Mouse (Mus musculus): Measurements from ENCODE around the gene Hoxc13. TPM values are rescaled to one million over a fixed set of nuclear protein-coding genes. Genes with fewer than 3 reads are reported as not detected.

Gene Hoxc13
- polyA plus RNA-seq (2012; rRNA removed): not detected in 2 replicates

GRCm38 (mm10) chr15:102921053-102922011, at the start of gene Hoxc13:
TSS of gene Hoxc13 (plus strand) at chr15:102921103.

GRCm38 (mm10) chr15:102936279-102936972, 15.5 kb downstream of the Hoxc13 start, which contains the start of gene Hoxc12:
TSS of gene Hoxc12 (plus strand) at chr15:102936757.

GRCm38 (mm10) chr15:102954192-102955006, 33.5 kb downstream of the Hoxc13 start, which contains the start of gene Hoxc11:
TSS of gene Hoxc11 (plus strand) at chr15:102954427.

GRCm38 (mm10) chr15:102966776-102967311, 45.9 kb downstream of the Hoxc13 start, which contains the start of gene Hoxc10:
TSS of gene Hoxc10 (plus strand) at chr15:102966796.

GRCm38 (mm10) chr15:102967312-102967510, 46.3 kb downstream of the Hoxc13 start, which contains the start of gene Hoxc5:
TSS of gene Hoxc5 (plus strand) at chr15:102967443.

GRCm38 (mm10) chr15:102976171-102976570, 55.3 kb downstream of the Hoxc13 start, which contains the start of gene Hoxc9:
TSS of gene Hoxc9 (plus strand) at chr15:102976439.

Other genes starting within 250 kb of the Hoxc13 start
- gene Atp5g2, start 248.8 kb upstream of the Hoxc13 start, polyA plus RNA-seq (2012; rRNA removed): 441 and 453 TPM in 2 replicates
- 42.1 and 46.6 TPM in 2 replicates for gene Calcoco1, start 198.9 kb upstream of the Hoxc13 start, polyA plus RNA-seq (2012; rRNA removed)
- gene Hoxc12, start 15.7 kb downstream of the Hoxc13 start, polyA plus RNA-seq (2012; rRNA removed): not detected in 2 replicates
- not detected in 2 replicates for gene Hoxc11, start 33.3 kb downstream of the Hoxc13 start, polyA plus RNA-seq (2012; rRNA removed)
- not detected in 2 replicates for gene Hoxc10, start 45.7 kb downstream of the Hoxc13 start, polyA plus RNA-seq (2012; rRNA removed)
- gene Hoxc5, start 46.3 kb downstream of the Hoxc13 start, polyA plus RNA-seq (2012; rRNA removed): 0.06 and 0.07 TPM in 2 replicates
- not detected in 2 replicates for gene Hoxc9, start 55.3 kb downstream of the Hoxc13 start, polyA plus RNA-seq (2012; rRNA removed)
- not detected in 2 replicates for gene Hoxc8, start 69.5 kb downstream of the Hoxc13 start, polyA plus RNA-seq (2012; rRNA removed)
- gene Hoxc6, start 77.2 kb downstream of the Hoxc13 start, polyA plus RNA-seq (2012; rRNA removed): 0.14 TPM in 1 of 2 replicates, not detected in the other
- 0.10 and 0.28 TPM in 2 replicates for gene Hoxc4, start 97.8 kb downstream of the Hoxc13 start, polyA plus RNA-seq (2012; rRNA removed)
- 27.0 and 30.0 TPM in 2 replicates for gene Smug1, start 246.0 kb downstream of the Hoxc13 start, polyA plus RNA-seq (2012; rRNA removed)

Measured in central nervous system, embryonic 18 days (tissue).